Mouse (Mus musculus): ENCODE measurements around the gene Zfp322a. TPM values are rescaled to one million over a fixed set of nuclear protein-coding genes. Genes with fewer than 3 reads are reported as not detected.
"Not testable (repeated sequence)": the region's sequence is repeated elsewhere in the genome, so short reads cannot be mapped to it uniquely, and the experiment has no call there.

The Zfp322a gene
- total and polyA plus RNA-seq, 3 experiments: 10.3 to 17.7 (median 10.3) TPM

DNA sequence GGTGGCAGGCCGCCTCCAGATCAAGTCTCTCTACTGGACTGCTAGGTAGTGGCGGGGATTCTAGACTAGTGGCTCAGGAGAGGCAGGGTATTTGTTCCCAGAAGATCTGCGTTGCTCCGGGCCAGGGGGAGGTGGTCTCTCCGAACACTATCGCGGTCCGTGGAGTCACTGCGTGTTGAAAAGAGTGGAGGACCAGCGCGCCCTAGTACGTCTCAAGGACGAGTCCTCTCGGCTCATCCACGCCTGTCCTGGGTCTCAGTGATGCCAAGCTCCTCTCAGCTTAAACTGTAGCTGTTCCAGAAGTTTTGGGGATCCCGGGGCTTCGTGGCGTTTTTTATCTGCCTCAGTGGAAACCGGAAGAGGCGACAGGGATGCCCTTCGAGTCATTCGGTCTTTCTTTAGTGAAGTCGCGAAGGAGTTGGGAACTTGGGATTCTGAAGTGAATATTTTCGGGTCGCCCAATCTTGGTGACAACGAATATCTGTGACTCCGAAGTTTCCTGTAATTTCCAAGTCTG, 59.5 kb downstream of the Zfp322a start (continued):
- TF ChIP-seq MAFK (IDR thresholded peaks at IDR 0.05; ENCODE audit: insufficient replicate concordance, low read length): no peak

DNA sequence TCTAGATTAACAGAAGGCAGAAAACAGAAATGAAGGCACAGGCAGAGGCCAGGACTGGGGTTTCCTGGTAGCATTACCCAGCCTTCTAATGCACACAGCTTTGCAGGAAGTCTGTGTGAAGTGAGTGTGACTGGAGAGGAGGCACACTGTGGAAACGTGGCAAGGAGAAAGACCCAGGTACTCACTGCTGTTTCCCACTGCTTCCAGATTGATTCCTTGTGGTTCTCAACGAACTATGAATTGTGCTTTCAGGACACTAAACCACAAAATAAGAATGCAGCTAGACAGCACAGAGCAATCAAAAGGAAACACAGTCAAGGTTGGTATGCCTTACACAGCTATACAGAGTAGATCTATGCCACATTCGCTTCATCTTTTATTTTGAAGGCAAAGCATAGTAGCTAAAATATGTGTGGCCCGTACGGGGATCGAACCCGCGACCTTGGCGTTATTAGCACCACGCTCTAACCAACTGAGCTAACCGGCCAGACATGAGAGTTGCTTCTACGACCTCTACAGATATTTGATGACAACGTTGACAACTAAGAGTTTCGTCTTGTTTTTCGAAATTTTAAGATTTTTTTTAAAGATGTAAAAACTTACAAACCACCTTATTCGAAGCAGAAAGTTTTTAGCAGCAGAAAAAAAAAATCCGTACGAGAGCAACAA, 60.2 kb downstream of the Zfp322a start:
- H3K4me3 ChIP-seq (replicated peaks in 1 of 3; ENCODE audit: low read depth in 2 of 3, low read length in 2 of 3, poor library complexity in 1 of 3): peak overlapping the region; percentile 43 to 74 (median 53)
- in situ Hi-C loops (cut with MboI; ENCODE audit: low pct_ligation_motif_present, low pct_unique_long_range_greater_than_20kb, low sequenced_read_pairs): loop anchor here (10.0 kb wide), 2 partner anchors 46 to 196 kb away; no protein-coding TSS in a partner anchor
- H3K79me2 ChIP-seq (replicated peaks; ENCODE audit: control insufficient read depth, extremely low read depth, insufficient read depth, poor library complexity, severe bottlenecking): not testable (repeated sequence)

GRCm38 (mm10) chr13:23307069-23307814, 61.8 kb downstream of the Zfp322a start:
- Histone ChIP-seq H3K9me3 (replicated peaks; ENCODE audit: low read length) (no peaks in the 10 kb centered on the region), H3K4me1 (ENCODE audit: control insufficient read depth in 1 of 2, insufficient read depth in 2 of 2) (peaks cover 2 to 5% of the 10 kb centered on the region in 2 experiments; a peak in 2 of 4 replicates), H3K79me2 (replicated peaks; ENCODE audit: control insufficient read depth, extremely low read depth, insufficient read depth, poor library complexity, severe bottlenecking) (no peaks in the 10 kb centered on the region), H3K36me3 (replicated peaks in 1 of 2; ENCODE audit: control insufficient read depth in 1 of 2, insufficient read depth in 1 of 2, low read length in 1 of 2) (no peaks in the 10 kb centered on the region), H3K27ac (ENCODE audit: insufficient read depth, low read depth) (no peak overlapping the region), H3K9ac (ENCODE audit: insufficient read depth, low read depth) (peak overlapping the region; percentile 0; the same call in 1 of the 2 replicates), H3K27me3 (replicated peaks) (peaks cover 30% of the 10 kb centered on the region), H3K4me2 (ENCODE audit: insufficient read depth, low read depth, poor library complexity, severe bottlenecking) (peak overlapping the region; percentile 90), H3K4me3 (replicated peaks in 1 of 3; ENCODE audit: low read depth in 2 of 3, low read length in 2 of 3, poor library complexity in 1 of 3) (peak overlapping the region; percentile 53 to 66 (median 60))
- dilution Hi-C loops (cut with MboI; ENCODE audit: extremely low pct_ligation_motif_present, extremely low pct_unique_long_range_greater_than_20kb, low sequenced_read_pairs) (no loop called here), in situ Hi-C loops (cut with MboI; ENCODE audit: low pct_ligation_motif_present, low pct_unique_long_range_greater_than_20kb, low sequenced_read_pairs) (loop anchor here (10.0 kb wide), 2 partner anchors 48 to 198 kb away; no protein-coding TSS in a partner anchor)
- DNase-seq (ENCODE audit: extremely low read depth): peak; percentile 86
- no peak for TF ChIP-seq MAZ (IDR thresholded peaks at IDR 0.05; ENCODE audit: low read depth, low read length)
- TF ChIP-seq ELF1 (IDR thresholded peaks at IDR 0.05; ENCODE audit: low read depth, low read length): peak; percentile 95
- TF ChIP-seq ZNF384 (IDR thresholded peaks at IDR 0.05; ENCODE audit: low read depth, low read length): no peak
- no peak for TF ChIP-seq CTCF (conservative IDR thresholded peaks at IDR 0.05 in 1 of 2, IDR thresholded peaks at IDR 0.05 in 1 of 2; ENCODE audit: low read depth in 2 of 2, low read length in 2 of 2)
- TF ChIP-seq GABPA (IDR thresholded peaks at IDR 0.05; ENCODE audit: insufficient replicate concordance, low read depth, low read length): no peak
- TF ChIP-seq RCOR1 (conservative IDR thresholded peaks at IDR 0.05; ENCODE audit: low read depth, low read length): no peak
- no peak for TF ChIP-seq SIN3A (IDR thresholded peaks at IDR 0.05; ENCODE audit: low read length)
- TF ChIP-seq POLR2A (IDR thresholded peaks at IDR 0.05; ENCODE audit: low read depth, low read length): no peak
- 0 out of 2 replicates have a peak, but pooled peaks have one; percentile 58 for TF ChIP-seq E2F4 (IDR thresholded peaks at IDR 0.05; ENCODE audit: insufficient replicate concordance, low read depth, low read length)
- no peak for TF ChIP-seq POLR2AphosphoS2 (IDR thresholded peaks at IDR 0.05; ENCODE audit: low read depth, low read length)
- TF ChIP-seq JUN (IDR thresholded peaks at IDR 0.05; ENCODE audit: insufficient read depth, low read depth, low read length): peak; percentile 11; the same call in 1 of the 2 replicates
- TF ChIP-seq CHD2 (IDR thresholded peaks at IDR 0.05; ENCODE audit: low read length): no peak
- TF ChIP-seq HCFC1 (IDR thresholded peaks at IDR 0.05; ENCODE audit: low read depth, low read length): no peak; the same call in 1 of the 2 replicates
- TF ChIP-seq ZC3H11A (IDR thresholded peaks at IDR 0.05; ENCODE audit: low read depth, low read length): no peak
- TF ChIP-seq MYC (IDR thresholded peaks at IDR 0.05; ENCODE audit: low read depth, low read length): no peak
- no peak; the same call in 1 of the 2 replicates for TF ChIP-seq BHLHE40 (IDR thresholded peaks at IDR 0.05; ENCODE audit: low read depth, low read length)
- TF ChIP-seq NELFE (IDR thresholded peaks at IDR 0.05; ENCODE audit: low read depth, low read length): no peak
- no peak for TF ChIP-seq MAX (IDR thresholded peaks at IDR 0.05; ENCODE audit: low read length)
- peak; percentile 86 for TF ChIP-seq JUND (conservative IDR thresholded peaks at IDR 0.05; ENCODE audit: low read depth, low read length)
- peak; percentile 58; the same call in 1 of the 2 replicates for TF ChIP-seq NRF1 (IDR thresholded peaks at IDR 0.05; ENCODE audit: low read depth, low read length)
- peak; percentile 75 for TF ChIP-seq IRF4 (IDR thresholded peaks at IDR 0.05; ENCODE audit: low read depth, low read length)
- no peak for TF ChIP-seq TCF12 (IDR thresholded peaks at IDR 0.05; ENCODE audit: low read depth, low read length)
- no peak for TF ChIP-seq RAD21 (IDR thresholded peaks at IDR 0.05; ENCODE audit: low read depth, low read length)
- no peak for TF ChIP-seq PAX5 (IDR thresholded peaks at IDR 0.05; ENCODE audit: low read length)
- peak; percentile 95 for TF ChIP-seq MAFK (IDR thresholded peaks at IDR 0.05; ENCODE audit: insufficient replicate concordance, low read length)

More for the DNA sequence above, 60.2 kb downstream of the Zfp322a start:
- H3K27ac ChIP-seq (ENCODE audit: insufficient read depth, low read depth); H3K9me3 ChIP-seq (replicated peaks; ENCODE audit: low read length); H3K36me3 ChIP-seq (replicated peaks in 1 of 2; ENCODE audit: control insufficient read depth in 1 of 2, insufficient read depth in 1 of 2, low read length in 1 of 2); H3K4me1 ChIP-seq (ENCODE audit: control insufficient read depth in 1 of 2, insufficient read depth in 2 of 2); H3K9ac ChIP-seq (ENCODE audit: insufficient read depth, low read depth); dilution Hi-C loops (cut with MboI; ENCODE audit: extremely low pct_ligation_motif_present, extremely low pct_unique_long_range_greater_than_20kb, low sequenced_read_pairs): not testable (repeated sequence)
- peak overlapping the region; percentile 90 for H3K4me2 ChIP-seq (ENCODE audit: insufficient read depth, low read depth, poor library complexity, severe bottlenecking)
- peak; percentile 79 for DNase-seq (ENCODE audit: extremely low read depth)
- peaks cover 20% of the 10 kb centered on the region for H3K27me3 ChIP-seq (replicated peaks)
- TF ChIP-seq BHLHE40 (IDR thresholded peaks at IDR 0.05; ENCODE audit: low read depth, low read length) (0 out of 2 replicates have a peak, but pooled peaks have one; percentile 19), ELF1 (IDR thresholded peaks at IDR 0.05; ENCODE audit: low read depth, low read length) (peak; percentile 95), TBP (conservative IDR thresholded peaks at IDR 0.05; ENCODE audit: low read depth, low read length) (peak; percentile 99), KAT2A (IDR thresholded peaks at IDR 0.05; ENCODE audit: insufficient replicate concordance, low read length) (0 out of 2 replicates have a peak, but pooled peaks have one; percentile 66), NRF1 (IDR thresholded peaks at IDR 0.05; ENCODE audit: low read depth, low read length) (peak; percentile 62), MAFK (IDR thresholded peaks at IDR 0.05; ENCODE audit: insufficient replicate concordance, low read length) (peak; percentile 93)

Measured in CH12.LX (cell line).